Mouse (Mus musculus) heart, embryonic 13.5 days (tissue): Measurements from ENCODE around the gene Degs2. TPM values are rescaled to one million over a fixed set of nuclear protein-coding genes. Genes with fewer than 3 reads are reported as not detected.
"Not testable (repeated sequence)": the region's sequence is repeated elsewhere in the genome, so short reads cannot be mapped to it uniquely, and the experiment has no call there.

ENCODE experiments used
- ATAC-seq: fragments of 200-750 bp; cut with Nextera tagmentation; 2 replicates; pipeline ENCODE4 v1.8.0; 2017; ENCODE audit warnings: moderate TSS enrichment; ENCODE audit not compliant: insufficient number of reproducible peaks, low FRiP score, low TSS enrichment; ENCODE audit errors: extremely low read depth
- H3K27ac ChIP-seq: fragments of 300-500 bp; sonication (generic); replicated peaks from 2 replicates; pipeline ENCODE4 v1.5.1; 2015; ENCODE audit warnings: moderate library complexity, mild to moderate bottlenecking, inconsistent platforms
- H3K27me3 ChIP-seq: fragments of 300-500 bp; sonication (generic); replicated peaks from 2 replicates; pipeline ENCODE4 v1.6.1; 2015; ENCODE audit warnings: mild to moderate bottlenecking, inconsistent platforms
- H3K36me3 ChIP-seq: fragments of 300-500 bp; sonication (generic); 2 replicates; pipeline ENCODE4 v1.6.1; 2015; ENCODE audit warnings: mild to moderate bottlenecking, inconsistent platforms
- H3K4me1 ChIP-seq: fragments of 300-500 bp; sonication (generic); 2 replicates; pipeline ENCODE4 v1.6.1; 2015; ENCODE audit warnings: inconsistent platforms
- H3K4me2 ChIP-seq: fragments of 300-500 bp; sonication (generic); 2 replicates; pipeline ENCODE4 v1.6.1; 2015; ENCODE audit warnings: inconsistent platforms, mild to moderate bottlenecking, moderate library complexity
- H3K4me3 ChIP-seq: fragments of 300-500 bp; sonication (generic); 2 replicates; pipeline ENCODE4 v1.5.1; 2015; ENCODE audit warnings: moderate library complexity, mild to moderate bottlenecking, inconsistent platforms
- H3K9ac ChIP-seq: fragments of 300-500 bp; sonication (generic); 2 replicates; pipeline ENCODE4 v1.6.1; 2015; ENCODE audit warnings: inconsistent platforms, mild to moderate bottlenecking, moderate library complexity
- H3K9me3 ChIP-seq: fragments of 300-500 bp; sonication (generic); 2 replicates; pipeline ENCODE4 v1.6.1; 2016; ENCODE audit warnings: inconsistent platforms
- WGBS: fragments of 180-500 bp; shearing (Covaris S2); methylation state at CpG from one replicate; pipeline ENCODE4 v1.1.7; 2015; ENCODE audit warnings: mixed read lengths; 5-methylcytosine and 5-hydroxymethylcytosine counted together
- polyA plus RNA-seq: library from polyadenylated mRNA; unstranded; fragments of >200 nt; fragmentation: Nextera tagmentation; extraction: Ambion mirVana; gene quantifications from 2 replicates; pipeline ENCODE4 v1.2.1, GENCODE M21; 2015

Degs2 gene
- polyA plus RNA-seq, 1 experiment from 2014 or later: 0.41 TPM

GRCm38 (mm10) chr12:108722464-108722863, 20.3 kb upstream of the Degs2 start:
- H3K9me3 ChIP-seq: no peaks in the 10 kb centered on the region
- no peaks in the 10 kb centered on the region for H3K27me3 ChIP-seq
- no peak overlapping the region for H3K9ac ChIP-seq
- no peak overlapping the region for H3K4me3 ChIP-seq
- H3K36me3 ChIP-seq: no peaks in the 10 kb centered on the region
- 80% methylated on average over 4 of the region's 4 CpGs for WGBS
- H3K4me1 ChIP-seq: no peaks in the 10 kb centered on the region
- ATAC-seq: no peak
- H3K27ac ChIP-seq: no peak overlapping the region
- H3K4me2 ChIP-seq: no peak overlapping the region

- no peak overlapping the region for H3K27ac ChIP-seq
- no peaks in the 10 kb centered on the region for H3K36me3 ChIP-seq
- WGBS: 69% methylated on average over 3 of the region's 3 CpGs
- H3K4me3 ChIP-seq: no peak overlapping the region
- H3K4me1 ChIP-seq: no peaks in the 10 kb centered on the region
- ATAC-seq: no peak
- H3K9me3 ChIP-seq: no peaks in the 10 kb centered on the region
- no peak overlapping the region for H3K4me2 ChIP-seq
- H3K27me3 ChIP-seq: no peaks in the 10 kb centered on the region
- H3K9ac ChIP-seq: no peak overlapping the region
These were observed 16.4 kb upstream of the Degs2 start for GRCm38 (mm10) chr12:108718485-108718884.

GRCm38 (mm10) chr12:108715854-108716253, 13.7 kb upstream of the Degs2 start:
- Histone ChIP-seq H3K4me3 (no peak overlapping the region), H3K9me3 (no peaks in the 10 kb centered on the region), H3K4me2 (no peak overlapping the region), H3K27me3 (no peaks in the 10 kb centered on the region), H3K4me1 (no peaks in the 10 kb centered on the region), H3K27ac (no peak overlapping the region), H3K36me3 (no peaks in the 10 kb centered on the region), H3K9ac (no peak overlapping the region)
- 62% methylated on average over 5 of the region's 5 CpGs for WGBS
- ATAC-seq: no peak

- not testable (repeated sequence) for H3K36me3 ChIP-seq, H3K4me2 ChIP-seq, ATAC-seq, H3K4me1 ChIP-seq, H3K9me3 ChIP-seq, H3K9ac ChIP-seq, H3K27me3 ChIP-seq, H3K4me3 ChIP-seq, H3K27ac ChIP-seq
- WGBS: 90% methylated on average over 14 of the region's 14 CpGs
These were observed 11.9 kb upstream of the Degs2 start for GRCm38 (mm10) chr12:108713972-108714371.

GRCm38 (mm10) chr12:108712481-108712880, 10.4 kb upstream of the Degs2 start:
- no peaks in the 10 kb centered on the region for H3K4me1 ChIP-seq
- ATAC-seq: no peak
- H3K27ac ChIP-seq: no peak overlapping the region
- WGBS: 67% methylated on average over 4 of the region's 4 CpGs
- H3K4me2 ChIP-seq: no peak overlapping the region
- H3K9ac ChIP-seq: no peak overlapping the region
- no peak overlapping the region for H3K4me3 ChIP-seq
- no peaks in the 10 kb centered on the region for H3K9me3 ChIP-seq
- no peaks in the 10 kb centered on the region for H3K27me3 ChIP-seq
- H3K36me3 ChIP-seq: no peaks in the 10 kb centered on the region

- H3K4me2 ChIP-seq: no peak overlapping the region
- ATAC-seq: no peak
- H3K9me3 ChIP-seq: no peaks in the 10 kb centered on the region
- no peaks in the 10 kb centered on the region for H3K27me3 ChIP-seq
- H3K4me3 ChIP-seq: no peak overlapping the region
- no peak overlapping the region for H3K27ac ChIP-seq
- no peaks in the 10 kb centered on the region for H3K36me3 ChIP-seq
- H3K9ac ChIP-seq: no peak overlapping the region
- 75% methylated on average over 9 of the region's 9 CpGs for WGBS
- H3K4me1 ChIP-seq: no peaks in the 10 kb centered on the region
These were observed 8.9 kb upstream of the Degs2 start for GRCm38 (mm10) chr12:108710861-108711615.

GRCm38 (mm10) chr12:108709964-108710765, 8.1 kb upstream of the Degs2 start:
- H3K27ac ChIP-seq: no peak overlapping the region

GRCm38 (mm10) chr12:108709386-108709785, 7.3 kb upstream of the Degs2 start:
- H3K4me1 ChIP-seq: no peaks in the 10 kb centered on the region
- peaks cover 11% of the 10 kb centered on the region for H3K27me3 ChIP-seq
- no peaks in the 10 kb centered on the region for H3K9me3 ChIP-seq
- H3K9ac ChIP-seq: no peak overlapping the region
- 74% methylated on average over 6 of the region's 6 CpGs for WGBS
- H3K4me2 ChIP-seq: no peak overlapping the region
- H3K4me3 ChIP-seq: no peak overlapping the region
- H3K27ac ChIP-seq: no peak overlapping the region
- no peak for ATAC-seq
- no peaks in the 10 kb centered on the region for H3K36me3 ChIP-seq

More at GRCm38 (mm10) chr12:108709964-108710765, 8.1 kb upstream of the Degs2 start:
- Histone ChIP-seq H3K4me1 (no peaks in the 10 kb centered on the region), H3K9ac (no peak overlapping the region), H3K27me3 (peaks cover 3% of the 10 kb centered on the region; the same call in 1 of the 2 replicates), H3K36me3 (no peaks in the 10 kb centered on the region), H3K9me3 (no peaks in the 10 kb centered on the region), H3K4me3 (no peak overlapping the region), H3K4me2 (no peak overlapping the region)
- ATAC-seq: no peak
- 72% methylated on average over 6 of the region's 6 CpGs for WGBS

GRCm38 (mm10) chr12:108706129-108706528, 4.0 kb upstream of the Degs2 start:
- ATAC-seq: no peak
- Histone ChIP-seq H3K36me3 (no peaks in the 10 kb centered on the region), H3K27ac (no peak overlapping the region), H3K27me3 (peaks cover 43% of the 10 kb centered on the region), H3K4me3 (no peak overlapping the region), H3K4me2 (no peak overlapping the region), H3K4me1 (peaks cover 12% of the 10 kb centered on the region), H3K9me3 (no peaks in the 10 kb centered on the region), H3K9ac (no peak overlapping the region)
- 43% methylated on average over 7 of the region's 7 CpGs for WGBS

- Histone ChIP-seq H3K4me3 (no peak overlapping the region), H3K27ac (no peak overlapping the region), H3K36me3 (no peaks in the 10 kb centered on the region), H3K9me3 (no peaks in the 10 kb centered on the region), H3K27me3 (peaks cover 50% of the 10 kb centered on the region), H3K4me1 (peaks cover 12% of the 10 kb centered on the region), H3K4me2 (no peak overlapping the region), H3K9ac (no peak overlapping the region)
- 68% methylated on average over 6 of the region's 6 CpGs for WGBS
- ATAC-seq: no peak
These were observed 3.4 kb upstream of the Degs2 start for GRCm38 (mm10) chr12:108705486-108705885.

- ATAC-seq: no peak
- Histone ChIP-seq H3K9ac (no peak overlapping the region), H3K27ac (no peak overlapping the region), H3K9me3 (no peaks in the 10 kb centered on the region), H3K4me2 (no peak overlapping the region), H3K4me3 (no peak overlapping the region), H3K36me3 (no peaks in the 10 kb centered on the region), H3K4me1 (peaks cover 27% of the 10 kb centered on the region), H3K27me3 (peaks cover 54% of the 10 kb centered on the region)
- WGBS: 52% methylated on average over 2 of the region's 2 CpGs
These were observed 894 bp downstream of the Degs2 start for GRCm38 (mm10) chr12:108701221-108701620.
